Comparison of ENCODE assay signal across 7 mouse cellular contexts in the genomic region with DNA sequence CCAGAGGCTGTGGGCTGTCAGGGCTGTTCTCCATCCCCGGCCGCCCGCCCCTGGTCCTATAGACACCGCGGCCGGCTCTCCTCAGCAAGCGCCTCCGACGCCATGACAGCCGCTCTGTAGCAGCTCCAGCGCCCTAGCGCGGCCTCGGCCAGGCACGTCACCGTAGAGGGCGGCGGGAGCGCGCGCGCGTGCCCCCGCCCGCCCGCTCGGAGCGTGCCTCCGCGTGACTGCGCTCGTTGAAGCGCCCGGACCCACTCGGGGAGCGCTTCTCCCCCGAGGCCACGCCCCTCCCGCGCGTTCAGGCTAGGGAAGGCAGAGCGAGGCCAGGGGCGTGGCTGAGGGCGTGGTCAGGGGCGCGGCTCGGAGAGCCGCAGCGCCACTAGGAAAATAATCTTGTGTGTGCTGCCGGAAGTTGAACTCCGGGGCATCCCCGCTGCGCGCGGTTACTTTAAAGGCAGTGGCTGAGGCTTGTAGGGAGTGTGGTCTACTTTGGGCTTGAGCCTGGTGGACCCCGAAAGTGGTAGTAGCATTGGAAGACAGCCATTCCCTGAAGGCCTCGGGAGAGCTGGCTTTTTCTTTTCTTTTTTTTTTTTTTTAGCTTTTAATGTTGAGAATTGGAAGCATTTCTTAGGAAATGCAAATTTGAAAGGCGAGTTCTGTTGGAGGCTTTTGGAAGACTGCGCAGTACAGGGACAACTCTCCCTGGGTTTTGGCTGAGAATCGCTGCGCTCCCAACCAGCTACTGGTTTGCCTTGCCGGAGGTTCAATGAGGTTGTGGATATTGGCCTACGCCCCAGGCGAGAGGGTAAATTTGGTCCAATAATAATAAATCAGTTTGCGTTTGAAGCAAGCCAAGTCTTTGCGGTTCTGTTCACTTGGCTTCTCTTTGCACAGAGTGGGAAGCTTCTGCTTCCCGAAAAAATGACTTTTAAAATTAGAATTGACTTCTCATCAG. TPM values are rescaled to one million over a fixed set of nuclear protein-coding genes. Genes with fewer than 3 reads are reported as not detected.
DNase-seq lines count a peak whose midpoint lies in the region; ATAC-seq and TF ChIP-seq lines count a peak whose summit lies in the region.

TSS of gene Mindy2 (minus strand) at position 162 of the 955 bp plus-strand sequence.

- no peaks in the 10 kb centered on the region for H3K9me3 ChIP-seq in intestine, postnatal 0 days (ENCODE audit: control insufficient read depth)
- no peaks in the 10 kb centered on the region for H3K9me3 ChIP-seq in midbrain, embryonic 12.5 days

- peak; percentile 96 for DNase-seq in adrenal gland, adult 8-10 months
- DNase-seq in embryo, embryonic 9.5 days (ENCODE audit: extremely low spot score): peak; percentile 96
- DNase-seq in gonadal fat pad, adult 2 months (ENCODE audit: low read depth): peak; percentile 72
- DNase-seq in left cerebral cortex, postnatal 4 days: peak; percentile 99

- intact Hi-C loops in left cerebral cortex, postnatal 4 days (cut with DNase I): no loop called here

- no peaks in the 10 kb centered on the region for H3K36me3 ChIP-seq in intestine, postnatal 0 days (ENCODE audit: control insufficient read depth, insufficient read depth)
- no peaks in the 10 kb centered on the region for H3K36me3 ChIP-seq in midbrain, embryonic 12.5 days
- H3K36me3 ChIP-seq in small intestine, adult 2 months (ENCODE audit: control insufficient read depth, insufficient read depth, low read length): no peaks in the 10 kb centered on the region

- WGBS in intestine, postnatal 0 days: 1% methylated on average over 67 of the region's 67 CpGs
- WGBS in midbrain, embryonic 12.5 days: 2% methylated on average over 67 of the region's 67 CpGs
- WGBS in small intestine, adult 2 months: under 1% methylated on average over 67 of the region's 67 CpGs

- 0 out of 2 replicates have a peak, but pooled peaks have one; percentile 14 for TF ChIP-seq CTCF in intestine, postnatal 0 days (IDR thresholded peaks at IDR 0.05; ENCODE audit: low read depth)
- no peak for TF ChIP-seq CTCF in small intestine, adult 2 months (IDR thresholded peaks at IDR 0.05; ENCODE audit: extremely low read depth, insufficient read length, insufficient replicate concordance, low read depth, low read length)

- ATAC-seq in intestine, postnatal 0 days: peak; percentile 98
- peak; percentile 97 for ATAC-seq in midbrain, embryonic 12.5 days (ENCODE audit: low FRiP score, low read depth)

- H3K4me1 ChIP-seq in intestine, postnatal 0 days (replicated peaks; ENCODE audit: control insufficient read depth, insufficient read depth, low read length): no peaks in the 10 kb centered on the region; the same call in 1 of the 2 replicates
- peaks cover 8% of the 10 kb centered on the region for H3K4me1 ChIP-seq in midbrain, embryonic 12.5 days
- peaks cover 4% of the 10 kb centered on the region; the same call in 1 of the 2 replicates for H3K4me1 ChIP-seq in small intestine, adult 2 months (ENCODE audit: control insufficient read depth, insufficient read depth, insufficient read length, low read length)

- H3K4me3 ChIP-seq in intestine, postnatal 0 days (ENCODE audit: low read depth, low read length): peak within 1 kb of the TSS; percentile 92
- H3K4me3 ChIP-seq in midbrain, embryonic 12.5 days: peak within 1 kb of the TSS; percentile 90
- H3K4me3 ChIP-seq in small intestine, adult 2 months (ENCODE audit: low read depth, low read length): peak within 1 kb of the TSS; percentile 80

- no peaks in the 10 kb centered on the region for H3K27me3 ChIP-seq in intestine, postnatal 0 days (replicated peaks; ENCODE audit: control insufficient read depth, insufficient read depth, low read length)
- H3K27me3 ChIP-seq in midbrain, embryonic 12.5 days: no peaks in the 10 kb centered on the region
- H3K27me3 ChIP-seq in small intestine, adult 2 months (ENCODE audit: control insufficient read depth, insufficient read depth, low read length): no peaks in the 10 kb centered on the region

- peak within 1 kb of the TSS; percentile 95 for H3K27ac ChIP-seq in intestine, postnatal 0 days (ENCODE audit: low read depth, low read length)
- H3K27ac ChIP-seq in midbrain, embryonic 12.5 days (replicated peaks): peak within 1 kb of the TSS; percentile 95
- H3K27ac ChIP-seq in small intestine, adult 2 months (ENCODE audit: insufficient read depth, low read depth, low read length): peak within 1 kb of the TSS; percentile 89

- peak within 1 kb of the TSS; percentile 81 for H3K4me2 ChIP-seq in intestine, postnatal 0 days (replicated peaks; ENCODE audit: low read depth)
- H3K4me2 ChIP-seq in midbrain, embryonic 12.5 days (replicated peaks): peak within 1 kb of the TSS; percentile 81

- peak; percentile 80 for TF ChIP-seq POLR2A in small intestine, adult 2 months (IDR thresholded peaks at IDR 0.05; ENCODE audit: low read depth, low read length)

- H3K9ac ChIP-seq in intestine, postnatal 0 days (ENCODE audit: low read depth, low read length): peak within 1 kb of the TSS; percentile 95
- H3K9ac ChIP-seq in midbrain, embryonic 12.5 days (replicated peaks): peak within 1 kb of the TSS; percentile 91

RNA-seq across cellular contexts. Expression of gene Mindy2, which starts in this region (rescaled TPM):
- 10 to 100 TPM; 15.9 to 22.7 (median 19.1) TPM for total RNA-seq in adrenal gland, adult 8-10 months (2022)
- polyA plus RNA-seq in gonadal fat pad, adult 2 months (2012; rRNA removed): 9.3 and 9.4 TPM in 2 replicates
- 8.5 and 9.5 TPM in 2 replicates for polyA plus RNA-seq in intestine, postnatal 0 days (2015; fragmentation: Nextera tagmentation; extraction: Ambion mirVana)
- total RNA-seq in left cerebral cortex, postnatal 4 days (2021): 10 to 100 TPM; 32.2 to 33.1 TPM
- polyA plus RNA-seq in midbrain, embryonic 12.5 days (2016; fragmentation: Nextera tagmentation; extraction: Ambion mirVana): 19.4 and 20.8 TPM in 2 replicates
- polyA plus RNA-seq in small intestine, adult 2 months (2012; rRNA removed): 5.5 and 12.0 TPM in 2 replicates

Comparison
In these comparisons a context has a peak if more than half of its experiments do, and no peak if none do; other contexts are left out.
1. Peak in every context shown above with its lines: DNase-seq, ATAC-seq, H3K4me3 ChIP-seq and H3K27ac ChIP-seq.